Comparison of ENCODE assay signal across 9 mouse cellular contexts in the genomic region with DNA sequence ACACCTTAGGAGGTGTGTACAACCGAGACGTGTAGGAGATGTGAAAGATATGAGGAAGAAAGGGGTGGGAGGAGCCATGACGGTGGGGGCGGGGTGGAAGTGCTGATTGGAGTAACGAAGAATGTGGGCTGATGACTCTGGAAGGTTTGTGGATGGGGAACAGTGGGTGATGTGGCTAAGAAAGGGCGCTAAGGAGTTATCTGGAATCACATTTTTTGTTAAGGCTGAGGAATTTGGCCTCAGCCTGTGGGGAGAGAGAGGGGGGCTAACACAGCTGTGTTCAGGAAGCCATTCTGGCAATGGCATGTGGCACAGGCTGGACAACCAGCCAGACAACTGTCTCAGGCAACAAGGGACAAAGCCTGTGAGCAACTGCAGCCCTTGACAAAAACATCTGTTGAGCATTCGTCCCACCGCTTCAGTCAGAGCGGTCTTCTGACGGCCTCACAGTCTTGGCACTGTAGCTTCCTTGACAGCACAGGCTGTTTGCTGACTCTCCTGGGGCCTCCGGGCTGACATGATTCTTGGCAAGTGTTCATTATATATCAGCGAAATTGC. TPM values are rescaled to one million over a fixed set of nuclear protein-coding genes. Genes with fewer than 3 reads are reported as not detected.
DNase-seq lines count a peak whose midpoint lies in the region; ATAC-seq and TF ChIP-seq lines count a peak whose summit lies in the region.
"Had no signal": no experiment of that assay in that cellular context is flagged by ENCODE, and none has a peak within 500 bp of the region (broad histone marks: within the 10 kb centered on the region; RNA-seq: fewer than 3 reads in every experiment).

No protein-coding gene starts in this region.

- no peaks in the 10 kb centered on the region for H3K27me3 ChIP-seq in hindbrain, embryonic 11.5 days (ENCODE audit: control insufficient read depth, insufficient read depth, low read length)
- H3K27me3 ChIP-seq in limb, embryonic 13.5 days = no peaks in the 10 kb centered on the region
- no peaks in the 10 kb centered on the region for H3K27me3 ChIP-seq in midbrain, postnatal 0 days (ENCODE audit: insufficient read depth, low read length)

- no peak for TF ChIP-seq CTCF in midbrain, postnatal 0 days (IDR thresholded peaks at IDR 0.05)

- 48% methylated on average over 12 of the region's 12 CpGs for WGBS in hindbrain, embryonic 11.5 days
- 33% methylated on average over 12 of the region's 12 CpGs for WGBS in limb, embryonic 13.5 days
- 45% methylated on average over 12 of the region's 12 CpGs for WGBS in midbrain, postnatal 0 days

- no peaks in the 10 kb centered on the region for H3K36me3 ChIP-seq in hindbrain, embryonic 11.5 days (ENCODE audit: control insufficient read depth, insufficient read depth, low read length)
- H3K36me3 ChIP-seq in limb, embryonic 13.5 days = no peaks in the 10 kb centered on the region
- H3K36me3 ChIP-seq in midbrain, postnatal 0 days (ENCODE audit: insufficient read depth, low read length) = no peaks in the 10 kb centered on the region

- H3K4me1 ChIP-seq in hindbrain, embryonic 11.5 days (replicated peaks; ENCODE audit: control insufficient read depth, insufficient read depth, low read length) = no peaks in the 10 kb centered on the region
- peaks cover 48% of the 10 kb centered on the region for H3K4me1 ChIP-seq in limb, embryonic 13.5 days
- H3K4me1 ChIP-seq in midbrain, postnatal 0 days (ENCODE audit: insufficient read depth, low read length) = no peaks in the 10 kb centered on the region

- ATAC-seq in hindbrain, embryonic 11.5 days (ENCODE audit: low FRiP score) = no peak
- ATAC-seq in limb, embryonic 13.5 days (ENCODE audit: low FRiP score, low read depth) = peak; percentile 42
- ATAC-seq in midbrain, postnatal 0 days (ENCODE audit: low FRiP score) = peak; percentile 67; the same call in 1 of the 2 replicates

- no peaks in the 10 kb centered on the region for H3K9me3 ChIP-seq in hindbrain, embryonic 11.5 days (ENCODE audit: control insufficient read depth, low read length)
- H3K9me3 ChIP-seq in limb, embryonic 13.5 days = no peaks in the 10 kb centered on the region
- no peaks in the 10 kb centered on the region for H3K9me3 ChIP-seq in midbrain, postnatal 0 days (ENCODE audit: low read length)

- 0 out of 2 replicates have a peak overlapping the region, but pooled peaks have one; percentile 23 for H3K9ac ChIP-seq in hindbrain, embryonic 11.5 days (ENCODE audit: low read depth, low read length)
- H3K9ac ChIP-seq in limb, embryonic 13.5 days = 0 out of 2 replicates have a peak overlapping the region, but pooled peaks have one; percentile 19
- no peak overlapping the region for H3K9ac ChIP-seq in midbrain, postnatal 0 days (replicated peaks; ENCODE audit: low read length, poor library complexity, severe bottlenecking)

- no peak overlapping the region for H3K27ac ChIP-seq in hindbrain, embryonic 11.5 days (ENCODE audit: low read depth, low read length)
- H3K27ac ChIP-seq in limb, embryonic 13.5 days = peak overlapping the region; percentile 63
- no peak overlapping the region for H3K27ac ChIP-seq in midbrain, postnatal 0 days (ENCODE audit: low read depth, low read length)

- no peak overlapping the region for H3K4me3 ChIP-seq in hindbrain, embryonic 11.5 days (ENCODE audit: low read depth, low read length)
- H3K4me3 ChIP-seq in limb, embryonic 13.5 days = no peak overlapping the region
- no peak overlapping the region for H3K4me3 ChIP-seq in midbrain, postnatal 0 days (ENCODE audit: low read depth, low read length)

- DNase-seq in CD4-positive, CD25-positive, alpha-beta regulatory T cell, adult 2 months (ENCODE audit: low read depth, low spot score) = peak; percentile 86
- peak; percentile 54 for DNase-seq in NIH3T3 (ENCODE audit: low read depth)
- DNase-seq in forelimb bud, embryonic 11.5 days (ENCODE audit: low read depth, low spot score) = peak; percentile 52
- peak; percentile 25 for DNase-seq in hindbrain, embryonic 11.5 days (ENCODE audit: low spot score)
- peak; percentile 82 for DNase-seq in midbrain, postnatal 0 days (ENCODE audit: low spot score)
- DNase-seq in thymus, postnatal 14 days = peak; percentile 47
- no peak for DNase-seq in cerebellum, postnatal 36 days

- H3K4me2 ChIP-seq in hindbrain, embryonic 11.5 days (replicated peaks; ENCODE audit: low read depth, low read length) = no peak overlapping the region
- peak overlapping the region; percentile 40 for H3K4me2 ChIP-seq in limb, embryonic 13.5 days (replicated peaks)
- H3K4me2 ChIP-seq in midbrain, postnatal 0 days (ENCODE audit: low read depth, low read length, poor library complexity, severe bottlenecking) = 0 out of 2 replicates have a peak overlapping the region, but pooled peaks have one; percentile 2

RNA-seq across cellular contexts. Expression of gene B4galt1, which starts 23.1 kb away (rescaled TPM):
- 15.1 and 16.2 TPM in 2 replicates for polyA plus RNA-seq in hindbrain, embryonic 11.5 days (2014; fragmentation: Nextera tagmentation; extraction: Ambion mirVana)
- polyA plus RNA-seq in limb, embryonic 13.5 days (2015; fragmentation: Nextera tagmentation; extraction: Ambion mirVana) = 40.5 and 41.2 TPM in 2 replicates
- 10.0 and 11.0 TPM in 2 replicates for total RNA-seq in midbrain, postnatal 0 days (2014; rRNA removed)
- polyA plus RNA-seq in midbrain, postnatal 0 days (2015; fragmentation: Nextera tagmentation; extraction: Ambion mirVana) = 5.7 and 5.8 TPM in 2 replicates

RNA-seq across cellular contexts. Expression of gene Spink4, which starts 43.0 kb away (rescaled TPM):
- not detected in 2 replicates for polyA plus RNA-seq in hindbrain, embryonic 11.5 days (2014; fragmentation: Nextera tagmentation; extraction: Ambion mirVana)
- polyA plus RNA-seq in limb, embryonic 13.5 days (2015; fragmentation: Nextera tagmentation; extraction: Ambion mirVana) = not detected in 2 replicates
- total RNA-seq in midbrain, postnatal 0 days (2014; rRNA removed) = not detected in 2 replicates
- polyA plus RNA-seq in midbrain, postnatal 0 days (2015; fragmentation: Nextera tagmentation; extraction: Ambion mirVana) = not detected in 2 replicates
- total RNA-seq: left cerebral cortex, postnatal 10 days had no signal

Comparison
In these comparisons a context has a peak if more than half of its experiments do, and no peak if none do; other contexts are left out.
1. DNase-seq: peak in CD4-positive, CD25-positive, alpha-beta regulatory T cell, adult 2 months (single experiment), NIH3T3 (single experiment), forelimb bud, embryonic 11.5 days (single experiment), hindbrain, embryonic 11.5 days (single experiment), midbrain, postnatal 0 days (single experiment) and thymus, postnatal 14 days (single experiment); none in cerebellum, postnatal 36 days (0 of 2).